Mouse (Mus musculus) spleen, embryonic (tissue): ENCODE measurements at regions not wholly inside any gene's neighbourhood (a gene's known extent, or its start where the extent isn't known, plus 50 kb on each side); places are given as distances from the start of the nearest gene placed in this dataset.
"Not testable (repeated sequence)": the region's sequence is repeated elsewhere in the genome, so short reads cannot be mapped to it uniquely, and the experiment has no call there.

Experiments used
- CTCF ChIA-PET: fragments of 350-600 bp; sonication (Branson Sonifier 250); formaldehyde crosslinking; loops from one replicate; lab custom pipeline; 2022; lab: Charles Lee

DNA sequence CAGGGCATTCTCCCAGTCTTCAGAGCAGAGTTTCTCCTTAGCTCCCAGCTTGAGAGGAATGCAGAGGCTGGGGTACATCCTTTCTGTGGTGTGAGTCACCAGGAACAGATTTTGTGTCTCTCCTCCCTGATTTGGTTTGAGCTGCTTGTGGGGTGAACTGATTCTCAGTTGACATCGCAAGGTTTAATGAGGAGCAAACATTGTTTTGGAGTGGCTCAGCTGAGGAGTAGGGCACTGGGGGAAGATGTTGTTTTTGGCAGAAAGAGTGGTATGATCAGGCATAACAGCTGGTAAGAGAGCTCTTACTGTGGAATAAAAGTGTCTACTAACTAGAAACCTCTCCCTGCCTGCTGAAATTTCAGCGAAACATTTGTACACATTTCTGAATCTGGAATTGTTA, 519.4 kb upstream of the Fam241a start:
- CTCF ChIA-PET: no interaction called here

DNA sequence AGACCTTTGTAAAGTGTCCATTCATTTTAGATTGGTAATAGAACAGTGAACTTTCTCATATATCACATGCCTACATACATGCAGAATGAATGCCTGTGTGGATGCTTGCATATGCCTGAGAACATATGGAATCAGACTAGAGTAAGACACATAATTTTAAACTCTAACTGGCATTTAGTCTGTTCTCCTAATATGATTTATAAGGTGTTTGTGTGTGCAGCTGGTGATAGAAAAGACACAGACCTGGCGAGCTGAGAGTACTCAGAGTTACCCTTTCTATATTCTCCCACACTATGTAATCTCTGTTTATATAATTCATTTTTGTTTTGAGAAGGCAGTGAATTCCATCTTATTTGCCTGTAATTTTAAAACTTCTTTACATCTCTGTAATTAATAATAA, 517.4 kb upstream of the Fam241a start:
- CTCF ChIA-PET: no interaction called here

DNA sequence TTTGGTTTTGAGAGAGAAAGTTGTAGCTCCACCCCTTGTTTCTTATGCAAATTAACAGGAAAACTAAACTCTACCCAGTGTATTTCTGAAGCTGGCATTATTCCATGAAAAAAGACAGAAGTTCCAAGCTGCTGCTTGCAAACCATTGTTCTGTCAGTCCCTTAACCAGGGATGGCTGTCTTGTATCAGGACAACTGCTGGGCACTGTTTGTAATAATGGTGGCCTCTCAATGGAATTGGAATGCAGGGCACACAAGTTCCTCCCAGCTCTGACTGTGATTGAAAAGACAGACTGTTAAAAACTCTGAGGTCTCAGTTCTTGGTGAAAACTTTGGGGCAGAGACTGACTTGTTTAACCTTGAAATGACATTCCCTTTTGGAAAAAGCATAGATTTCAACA, 516.0 kb upstream of the Fam241a start:
- CTCF ChIA-PET: no interaction called here

DNA sequence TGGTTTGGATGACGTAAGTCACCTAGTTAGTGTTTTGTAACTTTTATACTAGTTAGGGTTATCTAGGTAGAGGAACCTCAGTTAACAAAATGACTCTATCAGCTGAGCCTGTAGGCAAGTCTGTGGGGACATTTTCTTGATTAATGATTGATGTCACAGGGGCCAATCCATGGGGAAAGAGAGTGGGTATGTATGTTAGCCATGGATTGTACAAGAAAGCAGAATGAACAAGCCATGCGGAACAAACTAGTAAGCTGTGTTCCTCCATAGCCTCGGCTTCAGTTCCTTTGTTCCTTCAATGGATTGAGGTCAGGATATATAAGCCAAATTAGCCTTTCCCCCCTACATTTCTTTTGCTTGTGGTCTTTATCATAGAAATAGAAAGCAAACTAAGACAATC, 498.7 kb upstream of the Fam241a start:
- CTCF ChIA-PET: no interaction called here

DNA sequence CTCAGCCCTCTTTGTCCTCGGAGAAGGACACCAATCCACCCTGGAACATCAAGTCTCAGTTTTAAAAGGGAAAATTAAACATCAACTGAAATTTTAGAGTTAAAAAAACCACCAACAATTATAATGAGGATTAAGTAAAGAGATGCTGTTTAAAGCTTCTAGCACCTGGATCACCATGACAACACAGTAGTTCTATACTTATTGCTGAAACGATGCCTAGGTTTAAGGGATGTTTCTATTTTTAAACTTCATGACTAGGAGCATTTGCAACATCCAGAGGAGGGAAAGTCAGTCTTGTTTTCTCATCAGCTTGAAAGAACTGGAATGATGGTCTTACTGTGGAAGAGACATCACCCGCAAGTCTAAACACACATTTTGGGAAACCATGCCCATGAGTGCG, 484.5 kb upstream of the Fam241a start:
- CTCF ChIA-PET: no interaction called here

DNA sequence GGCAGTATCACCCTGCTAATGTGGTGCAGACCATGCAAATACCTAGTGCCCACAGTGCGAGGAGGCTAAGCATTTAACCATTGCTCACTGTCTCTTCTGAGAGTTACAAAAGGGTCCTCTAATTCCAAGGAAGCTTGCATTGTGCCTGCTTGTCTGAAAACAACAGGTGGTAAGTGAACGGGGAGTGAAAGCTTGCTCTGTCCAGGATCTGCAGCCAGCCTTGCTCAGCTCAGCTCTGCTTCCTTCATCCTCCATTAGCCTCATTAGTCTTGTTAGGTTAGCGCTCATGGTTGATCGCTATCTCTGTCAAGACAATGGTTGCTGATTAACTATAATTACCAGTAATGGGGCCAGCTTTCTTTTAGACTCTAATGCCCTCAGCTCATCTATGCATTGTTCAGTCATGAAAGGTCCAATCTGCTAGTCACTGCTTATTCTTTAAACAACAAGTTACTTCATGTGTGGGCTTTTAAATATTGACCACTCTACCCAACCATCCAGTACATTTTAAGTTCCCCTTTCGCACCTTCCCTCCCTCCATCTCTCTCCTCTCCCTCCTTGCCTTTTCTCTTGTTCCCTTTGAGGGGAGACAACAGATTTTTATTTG, 473.5 kb upstream of the Fam241a start:
- CTCF ChIA-PET: no interaction called here

DNA sequence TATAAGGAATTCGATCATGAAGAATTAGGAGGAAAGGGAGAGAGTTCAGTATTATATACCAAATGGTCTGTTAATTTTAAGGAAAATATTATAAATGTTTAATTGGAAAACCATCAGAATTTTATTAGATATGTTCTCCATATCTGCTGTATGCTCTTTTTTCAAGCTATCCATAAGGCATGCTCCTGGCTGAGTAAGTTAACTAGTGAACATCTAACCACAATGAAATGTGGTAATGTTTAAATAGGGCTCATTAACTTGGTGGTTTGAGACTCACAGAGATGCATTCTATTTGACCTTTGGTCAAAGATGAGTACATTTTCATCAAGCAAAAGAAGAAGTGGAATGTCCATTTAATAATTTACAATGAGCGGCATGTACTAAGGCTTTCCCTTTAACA, 466.2 kb upstream of the Fam241a start:
- CTCF ChIA-PET: no interaction called here

DNA sequence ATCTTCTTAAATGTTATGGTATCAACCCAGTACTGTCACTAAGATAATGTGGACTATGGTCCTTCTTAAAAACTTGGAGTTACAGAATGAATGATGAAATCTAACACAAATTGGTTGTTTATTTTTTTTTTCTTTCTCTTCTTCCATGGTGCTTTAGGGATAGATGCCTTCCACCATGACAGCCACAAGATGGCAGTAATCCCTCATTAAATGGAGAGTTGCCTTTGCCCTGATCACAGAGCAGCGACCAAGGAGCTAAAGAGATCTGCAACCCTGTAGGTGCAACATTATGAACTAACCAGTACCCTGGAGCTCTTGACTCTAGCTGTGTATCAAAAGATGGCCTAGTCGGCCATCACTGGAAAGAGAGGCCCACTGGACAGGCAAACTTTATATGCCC, 453.0 kb upstream of the Fam241a start:
- CTCF ChIA-PET: not testable (repeated sequence)

DNA sequence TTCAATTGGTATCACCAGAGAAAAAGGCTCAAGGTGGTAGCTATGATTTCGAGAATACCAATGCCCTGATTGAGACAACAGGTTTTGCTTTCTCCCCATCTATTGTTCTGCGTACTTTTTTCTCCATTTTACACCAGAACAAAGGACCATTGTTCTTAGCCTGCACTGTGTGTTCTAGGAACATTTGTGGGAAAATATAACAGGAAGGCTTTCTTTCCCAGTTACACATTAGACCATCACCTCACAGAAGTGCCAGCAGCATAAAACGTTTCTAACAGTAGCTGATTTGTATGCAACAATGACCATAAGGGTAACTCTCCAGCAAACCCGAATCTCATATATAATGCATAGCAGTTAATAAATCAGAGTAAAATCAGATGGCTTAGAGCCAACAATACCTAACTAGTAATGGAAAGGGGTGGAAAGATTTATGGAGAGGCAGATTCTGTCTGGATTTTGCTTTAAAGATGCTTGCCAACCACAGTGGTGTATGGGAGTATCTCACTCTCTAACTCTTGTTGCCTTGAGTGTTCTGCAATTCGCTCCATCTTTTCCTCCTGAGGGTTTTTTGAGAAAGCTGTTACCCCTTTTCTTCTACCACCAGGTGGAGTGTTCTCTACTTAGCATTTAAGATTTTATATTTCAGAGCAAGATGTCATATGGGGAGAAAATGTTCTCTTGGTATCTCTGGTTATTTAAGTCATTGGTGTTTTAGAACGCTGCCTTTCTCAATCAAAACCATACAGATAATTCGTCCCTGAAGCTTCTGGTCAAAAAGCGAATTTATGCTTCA, 451.9 kb upstream of the Fam241a start:
- CTCF ChIA-PET: interaction anchor here (0.5 kb wide), 1 partner anchor 656 kb away, joined by 3 read pairs; no protein-coding TSS in a partner anchor

DNA sequence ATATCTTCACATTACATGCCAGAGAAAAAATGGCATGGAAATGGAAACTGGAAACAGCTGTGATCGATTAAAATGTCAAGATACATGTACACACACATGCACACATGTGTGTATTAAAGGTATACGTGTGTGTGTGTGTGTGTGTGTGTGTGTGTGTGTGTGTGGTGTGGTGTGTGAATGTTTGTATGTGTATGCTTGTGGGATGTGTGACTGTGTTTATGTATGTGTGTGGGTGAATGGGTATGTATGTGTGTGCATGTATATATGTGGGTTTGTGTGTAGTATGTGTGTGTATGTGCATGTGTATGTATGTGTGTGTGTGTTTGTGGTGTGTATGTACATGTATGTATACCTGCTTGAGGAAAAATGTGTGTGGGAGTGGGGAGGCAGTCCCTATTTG, 441.4 kb upstream of the Fam241a start:
- CTCF ChIA-PET: no interaction called here

DNA sequence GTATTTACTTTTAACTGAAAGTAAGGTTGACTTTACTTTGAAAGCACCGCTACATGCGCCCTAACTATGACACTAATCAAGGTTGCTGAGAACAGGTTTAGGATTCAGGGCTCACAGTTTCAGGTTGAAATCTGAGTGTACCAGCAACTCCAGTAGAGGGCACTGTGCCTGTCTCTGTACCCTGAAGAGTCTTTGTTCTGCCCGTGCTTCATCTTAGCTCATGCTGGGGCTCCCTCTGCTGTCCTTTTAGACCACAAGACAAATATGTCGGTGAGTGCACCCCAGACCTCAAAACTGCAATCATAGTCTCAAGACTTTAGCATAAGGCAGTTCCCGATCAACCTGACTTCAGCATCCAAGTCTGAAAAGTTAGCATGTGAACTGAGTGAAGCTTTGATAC, 440.9 kb upstream of the Fam241a start:
- CTCF ChIA-PET: no interaction called here

DNA sequence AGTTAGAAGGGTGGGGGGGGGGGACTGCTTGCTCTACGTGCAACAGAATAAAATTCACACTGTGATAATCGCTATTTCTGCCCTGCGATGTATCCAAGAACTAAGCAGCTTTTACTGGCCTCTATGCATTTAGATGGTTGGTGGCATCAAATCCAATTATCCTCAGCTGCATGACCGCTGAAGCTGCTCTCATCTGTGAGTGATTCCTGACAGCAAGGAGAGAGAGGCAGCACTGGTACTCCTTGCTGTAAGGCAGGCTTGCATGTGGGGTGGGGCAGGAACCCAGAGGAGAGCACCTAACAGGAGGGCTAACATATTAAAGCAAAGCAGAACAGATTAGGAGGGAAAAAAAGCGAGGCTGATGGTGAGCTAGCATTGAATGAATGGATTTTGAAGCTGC, 431.6 kb upstream of the Fam241a start:
- CTCF ChIA-PET: no interaction called here

DNA sequence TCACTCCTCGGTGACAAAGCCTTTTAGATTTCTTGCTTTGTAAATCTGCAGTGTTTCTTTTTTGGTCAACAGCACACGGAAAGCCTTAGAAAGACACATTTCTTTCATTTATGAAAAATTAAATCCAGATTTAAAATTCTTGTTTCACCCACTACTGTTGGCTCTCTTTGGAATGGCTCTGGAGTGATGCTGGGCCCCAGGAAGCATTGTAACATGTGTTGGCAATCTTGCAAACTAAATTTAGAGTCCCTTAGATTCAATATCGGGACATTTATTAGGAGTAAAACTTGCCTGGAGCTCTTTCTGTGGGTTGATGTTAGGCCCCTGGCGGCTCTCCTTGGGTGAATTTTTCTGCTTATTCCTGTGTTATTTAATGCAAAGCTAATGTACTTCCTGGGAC, 405.2 kb upstream of the Fam241a start:
- CTCF ChIA-PET: no interaction called here

DNA sequence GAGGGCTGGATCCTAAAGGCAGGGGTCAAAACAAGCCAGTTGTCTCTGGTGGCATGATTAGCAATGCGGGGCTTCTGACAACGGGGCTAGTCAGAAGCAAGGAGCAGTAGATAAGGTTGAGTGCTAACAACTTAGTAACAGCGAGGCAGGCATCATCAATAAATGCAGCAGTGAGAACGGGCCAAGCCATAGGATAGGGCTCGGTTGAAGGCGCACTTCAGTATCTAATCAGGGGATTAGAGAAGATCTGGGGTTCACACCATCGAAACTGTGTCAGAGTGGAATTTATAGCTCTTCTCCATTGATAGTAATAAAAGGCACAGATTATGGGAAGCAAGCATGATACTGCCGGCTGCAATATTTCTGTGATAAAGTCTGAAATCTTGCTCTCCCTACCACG, 402.0 kb upstream of the Fam241a start:
- CTCF ChIA-PET: no interaction called here

DNA sequence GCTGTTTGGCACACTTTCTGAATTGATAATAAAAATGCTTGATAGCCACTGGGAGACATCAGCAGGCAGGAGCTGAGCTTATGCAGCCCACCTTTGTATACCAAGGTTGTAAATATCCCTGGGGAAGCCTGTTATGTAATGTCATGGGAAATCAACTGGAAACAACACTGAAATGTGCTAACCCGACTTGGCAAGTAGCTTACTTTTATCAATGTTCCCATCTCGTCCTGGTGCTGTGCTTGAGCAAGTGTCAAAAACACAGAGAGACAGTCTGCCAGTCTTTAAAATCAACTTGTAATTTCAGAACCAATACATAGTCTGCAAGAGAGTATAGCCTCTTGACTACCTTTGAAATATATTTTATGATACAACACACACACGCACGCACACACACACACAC, 391.7 kb upstream of the Fam241a start:
- CTCF ChIA-PET: no interaction called here

DNA sequence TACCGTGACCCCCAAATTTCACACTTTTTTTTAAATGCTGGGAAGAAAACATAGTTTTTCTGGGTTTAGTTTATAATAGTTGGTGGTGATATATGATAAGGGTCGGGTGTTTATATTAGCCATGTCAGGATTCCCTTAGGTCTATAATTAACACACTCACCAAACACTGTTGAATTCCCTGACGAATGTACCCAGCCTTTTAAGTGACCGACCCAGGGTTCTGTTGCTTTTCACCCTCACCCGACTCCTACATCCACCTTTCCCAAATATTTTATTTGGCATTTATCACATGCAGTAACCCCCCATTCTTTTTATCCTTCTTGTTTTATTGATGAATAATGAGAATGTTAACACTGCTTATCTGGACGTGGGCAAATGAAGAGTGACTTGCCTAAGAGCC, 389.1 kb upstream of the Fam241a start:
- CTCF ChIA-PET: no interaction called here

DNA sequence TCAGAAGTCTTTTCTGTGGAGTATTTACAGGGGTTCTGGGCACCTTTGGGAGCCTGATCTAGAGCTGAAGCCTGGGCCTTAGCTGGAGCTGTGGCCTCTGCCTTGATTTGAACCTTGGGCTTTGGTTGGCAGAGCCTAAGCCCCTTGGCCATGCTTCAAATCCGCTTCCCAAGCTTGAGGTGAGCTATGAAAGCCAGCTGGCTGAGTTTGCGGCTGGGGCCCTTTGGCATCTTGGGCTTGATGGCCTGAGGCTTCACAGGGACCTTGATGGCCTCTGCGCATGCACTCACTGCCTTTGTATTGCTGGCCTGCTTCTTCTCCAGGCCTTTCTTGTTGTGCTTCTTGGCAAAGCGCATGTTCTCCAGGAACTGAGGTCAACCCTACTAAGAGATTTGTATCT, 384.5 kb upstream of the Fam241a start:
- CTCF ChIA-PET: no interaction called here

DNA sequence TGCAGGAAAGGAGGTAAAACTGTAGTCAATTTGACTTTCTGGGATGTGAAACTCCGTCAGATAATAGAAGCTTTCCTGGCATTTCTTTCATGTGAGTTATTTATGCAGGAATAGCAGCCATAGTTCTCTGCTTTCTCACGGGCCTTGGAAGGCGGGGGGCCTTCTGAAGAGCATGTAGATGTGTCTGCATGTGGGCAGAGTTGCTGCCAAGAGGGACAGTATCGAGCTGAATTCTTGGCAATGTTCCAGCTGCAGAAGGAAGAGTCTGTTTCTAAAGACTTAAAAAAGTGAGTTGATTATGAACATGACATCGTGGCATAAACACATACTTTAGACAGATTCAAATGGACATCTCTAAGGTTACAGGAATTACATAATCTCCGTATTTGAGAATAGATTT, 374.5 kb upstream of the Fam241a start:
- CTCF ChIA-PET: no interaction called here

DNA sequence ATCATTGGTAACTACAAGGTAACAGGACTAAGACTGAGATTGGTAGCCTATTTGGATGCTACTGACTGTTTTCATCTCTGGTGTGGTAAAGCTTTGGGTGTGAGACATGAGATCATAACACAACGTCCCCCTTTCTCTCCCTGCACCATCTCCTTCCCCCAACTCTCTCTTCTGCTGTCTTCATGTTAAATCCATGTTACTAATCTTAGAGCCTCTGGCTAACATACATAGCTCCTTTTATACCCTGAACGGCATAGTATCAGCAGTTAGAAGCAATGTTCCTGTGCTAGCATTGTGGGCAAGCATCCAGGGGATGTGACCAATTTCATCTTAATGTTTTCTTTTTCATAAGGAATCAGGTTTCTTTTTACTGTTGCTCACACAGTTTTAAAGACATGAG, 365.1 kb upstream of the Fam241a start:
- CTCF ChIA-PET: no interaction called here

DNA sequence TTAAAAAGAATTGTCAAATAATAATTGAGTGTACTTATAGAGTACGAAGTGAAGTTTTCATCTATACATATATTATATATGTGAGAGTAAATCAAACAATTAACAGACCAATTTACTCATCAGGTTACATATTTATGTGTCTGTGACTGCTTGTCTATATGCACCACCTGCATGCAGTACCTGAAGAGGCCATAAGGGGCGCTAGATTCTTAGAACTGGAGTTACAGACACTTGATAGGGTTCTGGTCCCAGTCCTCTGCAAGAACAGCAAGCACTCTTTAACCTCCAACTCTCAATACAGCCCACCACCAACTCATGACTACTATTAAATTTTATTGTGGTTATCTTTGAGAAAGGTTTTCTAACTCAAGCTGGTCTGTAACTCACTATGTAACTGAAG, 351.7 kb upstream of the Fam241a start:
- CTCF ChIA-PET: no interaction called here

DNA sequence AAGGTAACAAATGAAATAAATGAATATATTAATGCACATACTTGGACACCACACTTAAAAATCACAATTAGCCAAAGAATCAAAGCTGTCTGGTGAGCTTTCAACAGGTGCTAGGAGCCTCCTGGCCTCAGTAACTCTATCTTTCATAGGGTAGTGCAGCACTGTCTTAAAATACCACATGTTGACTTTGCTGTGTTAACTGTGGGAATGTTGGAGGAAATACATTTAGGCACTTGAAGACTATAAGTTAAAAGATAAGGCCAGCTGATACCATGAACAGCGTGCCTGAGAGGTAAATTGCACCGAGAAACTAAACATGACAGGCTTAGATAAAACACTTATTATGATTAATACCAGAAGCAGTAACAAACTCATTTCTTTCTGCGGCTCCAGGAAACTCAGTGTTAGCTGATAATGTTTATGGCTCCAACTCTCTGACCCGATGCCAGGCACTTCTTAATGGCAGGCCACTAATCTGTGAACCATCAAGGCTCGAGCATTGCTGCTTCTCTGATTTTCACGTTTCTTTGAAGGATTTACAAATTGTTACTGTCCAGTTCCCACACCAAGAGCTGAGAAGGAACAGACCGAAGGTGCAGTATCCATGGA, 343.8 kb upstream of the Fam241a start:
- CTCF ChIA-PET: no interaction called here

DNA sequence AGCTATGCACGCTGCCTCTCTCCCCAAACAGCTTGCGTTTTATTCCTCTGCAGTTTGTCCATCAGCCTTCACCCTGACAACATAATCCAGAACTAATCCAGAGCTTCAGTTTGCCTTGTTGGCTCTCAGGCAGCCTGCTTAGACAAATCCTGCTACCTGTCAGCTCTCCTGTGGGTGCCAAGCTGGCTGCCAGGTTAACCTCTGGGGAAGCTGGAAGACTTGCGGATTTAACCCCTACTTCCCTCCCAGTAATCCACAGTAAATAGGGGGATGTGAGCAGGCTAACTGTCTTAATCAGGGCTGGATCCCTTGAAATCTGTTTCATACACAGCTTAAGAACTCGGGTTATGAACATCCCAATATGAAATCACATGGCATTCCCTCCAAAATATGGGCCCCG, 334.3 kb upstream of the Fam241a start:
- CTCF ChIA-PET: no interaction called here

DNA sequence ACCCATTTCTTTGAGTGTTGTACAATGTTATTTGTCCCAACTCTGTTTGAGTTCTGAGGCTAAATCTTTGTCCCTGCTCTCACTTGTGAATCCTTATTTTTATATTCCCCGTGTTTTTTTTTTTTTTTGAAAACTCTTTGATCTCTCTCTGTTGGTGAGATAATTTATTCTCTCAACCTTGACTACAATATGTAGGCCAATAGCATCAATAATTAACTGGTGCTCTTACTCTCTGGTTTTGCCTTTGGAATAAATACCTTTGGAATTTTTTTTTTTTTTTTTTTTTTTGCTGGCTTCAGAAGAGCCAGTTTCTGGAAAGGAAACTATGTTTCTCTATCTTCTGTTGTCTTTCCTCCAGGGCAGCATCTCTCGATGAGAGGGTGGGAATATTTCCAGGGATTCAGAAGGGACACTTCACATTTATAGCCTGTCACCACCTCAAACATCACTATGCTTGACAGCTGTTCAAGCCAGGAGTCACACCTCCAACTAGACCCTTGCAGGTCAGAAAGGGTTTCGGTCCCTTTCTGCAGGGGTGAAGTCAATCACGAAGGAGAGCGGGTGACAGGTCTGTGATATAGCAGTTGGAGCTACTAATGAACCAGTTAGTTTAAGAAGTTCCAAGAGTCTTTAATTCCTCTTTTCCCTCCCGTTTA, 330.9 kb upstream of the Fam241a start:
- CTCF ChIA-PET: no interaction called here
